Mouse (Mus musculus) urinary bladder, adult 2 months (tissue): ENCODE results near the gene Ddah1. TPM values are rescaled to one million over a fixed set of nuclear protein-coding genes. Genes with fewer than 3 reads are reported as not detected.

Source experiments
- DNase-seq: peaks from one replicate; pipeline ENCODE4 v3.0.0; 2022; ENCODE audit warnings: low spot score
- polyA plus RNA-seq: library from polyadenylated mRNA; depleted of rRNA; stranded (reverse); fragments of >200 nt; gene quantifications from 2 replicates; pipeline ENCODE4 v1.2.3, GENCODE M21; 2012

Gene Ddah1
- polyA plus RNA-seq, 1 experiment = 0.94 TPM

GRCm38 (mm10) chr3:145764416-145764815 is 5.9 kb downstream of the Ddah1 start:
- no peak for DNase-seq

- no peak for DNase-seq
Observed at GRCm38 (mm10) chr3:145768439-145768838, 10.0 kb downstream of the Ddah1 start.

- DNase-seq = no peak
Observed at GRCm38 (mm10) chr3:145773384-145773783, 14.9 kb downstream of the Ddah1 start.

GRCm38 (mm10) chr3:145774336-145774735 is 15.9 kb downstream of the Ddah1 start:
- DNase-seq = no peak

GRCm38 (mm10) chr3:145775236-145775635 is 16.8 kb downstream of the Ddah1 start:
- DNase-seq = no peak

GRCm38 (mm10) chr3:145775862-145776261 is 17.4 kb downstream of the Ddah1 start:
- no peak for DNase-seq

GRCm38 (mm10) chr3:145777006-145777405 is 18.5 kb downstream of the Ddah1 start:
- no peak for DNase-seq

GRCm38 (mm10) chr3:145778406-145778922 is 20.0 kb downstream of the Ddah1 start:
- DNase-seq = no peak

GRCm38 (mm10) chr3:145779279-145779973 is 21.0 kb downstream of the Ddah1 start:
- DNase-seq = no peak

GRCm38 (mm10) chr3:145780784-145781442 is 22.4 kb downstream of the Ddah1 start:
- DNase-seq = no peak

GRCm38 (mm10) chr3:145785244-145785643 is 26.8 kb downstream of the Ddah1 start:
- no peak for DNase-seq

GRCm38 (mm10) chr3:145787303-145787702 is 28.8 kb downstream of the Ddah1 start:
- DNase-seq = no peak

- DNase-seq = no peak
Observed at GRCm38 (mm10) chr3:145789114-145789513, 30.6 kb downstream of the Ddah1 start.

- DNase-seq = no peak
Observed at GRCm38 (mm10) chr3:145790233-145790632, 31.8 kb downstream of the Ddah1 start.

- no peak for DNase-seq
Observed at GRCm38 (mm10) chr3:145790709-145791108, 32.2 kb downstream of the Ddah1 start.

- DNase-seq = no peak
Observed at GRCm38 (mm10) chr3:145794355-145794754, 35.9 kb downstream of the Ddah1 start.

- DNase-seq = no peak
Observed at GRCm38 (mm10) chr3:145795896-145796295, 37.4 kb downstream of the Ddah1 start.

GRCm38 (mm10) chr3:145798042-145798441 is 39.6 kb downstream of the Ddah1 start:
- no peak for DNase-seq

GRCm38 (mm10) chr3:145798751-145799188 is 40.3 kb downstream of the Ddah1 start:
- DNase-seq = no peak

- no peak for DNase-seq
Observed at GRCm38 (mm10) chr3:145799365-145799764, 40.9 kb downstream of the Ddah1 start.

GRCm38 (mm10) chr3:145802106-145802505 is 43.6 kb downstream of the Ddah1 start:
- no peak for DNase-seq

- DNase-seq = no peak
Observed at GRCm38 (mm10) chr3:145805848-145806247, 47.4 kb downstream of the Ddah1 start.

- DNase-seq = no peak
Observed at GRCm38 (mm10) chr3:145806502-145806901, 48.0 kb downstream of the Ddah1 start.
